Mouse (Mus musculus): Measurements from ENCODE around the gene Gm17604. TPM values are rescaled to one million over a fixed set of nuclear protein-coding genes. Genes with fewer than 3 reads are reported as not detected.

Gene Gm17604
- not detected in 2 replicates for polyA plus RNA-seq (2014; fragmentation: Nextera tagmentation; extraction: Ambion mirVana)

- Histone ChIP-seq H3K9ac (replicated peaks; ENCODE audit: low read depth, low read length) (no peak within 1 kb of the TSS), H3K4me2 (replicated peaks; ENCODE audit: low read depth, low read length) (no peak within 1 kb of the TSS), H3K27me3 (ENCODE audit: control insufficient read depth, insufficient read depth, low read length) (no peaks in the 10 kb centered on the region), H3K4me1 (ENCODE audit: control insufficient read depth, insufficient read depth, low read length) (no peaks in the 10 kb centered on the region), H3K4me3 (ENCODE audit: low read depth, low read length) (no peak within 1 kb of the TSS), H3K9me3 (ENCODE audit: control insufficient read depth, low read depth, low read length) (no peaks in the 10 kb centered on the region), H3K36me3 (ENCODE audit: control insufficient read depth, insufficient read depth, low read length) (no peaks in the 10 kb centered on the region), H3K27ac (ENCODE audit: low read length) (no peak within 1 kb of the TSS)
- ATAC-seq (ENCODE audit: insufficient number of reproducible peaks, insufficient read depth, low FRiP score, low read depth): no peak
These were observed at the start of gene Gm17604 for GRCm38 (mm10) chrX:165004779-165005324. Gene Gm17604, minus strand, starts transcription at chrX:165004829.

GRCm38 (mm10) chrX:165049929-165050328 is 45.3 kb upstream of the Gm17604 start:
- no peaks in the 10 kb centered on the region for H3K36me3 ChIP-seq (ENCODE audit: control insufficient read depth, insufficient read depth, low read length)
- H3K27me3 ChIP-seq (ENCODE audit: control insufficient read depth, insufficient read depth, low read length): no peaks in the 10 kb centered on the region
- H3K4me3 ChIP-seq (ENCODE audit: low read depth, low read length): no peak overlapping the region
- WGBS: 85% methylated on average over 1 of the region's 1 CpGs
- no peak overlapping the region for H3K27ac ChIP-seq (ENCODE audit: low read length)
- no peaks in the 10 kb centered on the region for H3K9me3 ChIP-seq (ENCODE audit: control insufficient read depth, low read depth, low read length)
- H3K4me1 ChIP-seq (ENCODE audit: control insufficient read depth, insufficient read depth, low read length): no peaks in the 10 kb centered on the region
- no peak overlapping the region for H3K9ac ChIP-seq (replicated peaks; ENCODE audit: low read depth, low read length)
- no peak for ATAC-seq (ENCODE audit: insufficient number of reproducible peaks, insufficient read depth, low FRiP score, low read depth)
- no peak overlapping the region for H3K4me2 ChIP-seq (replicated peaks; ENCODE audit: low read depth, low read length)

GRCm38 (mm10) chrX:165003141-165003540 is 1.5 kb downstream of the Gm17604 start:
- WGBS: 37% methylated on average over 4 of the region's 4 CpGs
- Histone ChIP-seq H3K9ac (replicated peaks; ENCODE audit: low read depth, low read length) (no peak overlapping the region), H3K27me3 (ENCODE audit: control insufficient read depth, insufficient read depth, low read length) (no peaks in the 10 kb centered on the region), H3K4me2 (replicated peaks; ENCODE audit: low read depth, low read length) (no peak overlapping the region), H3K9me3 (ENCODE audit: control insufficient read depth, low read depth, low read length) (no peaks in the 10 kb centered on the region), H3K4me1 (ENCODE audit: control insufficient read depth, insufficient read depth, low read length) (no peaks in the 10 kb centered on the region), H3K36me3 (ENCODE audit: control insufficient read depth, insufficient read depth, low read length) (no peaks in the 10 kb centered on the region), H3K27ac (ENCODE audit: low read length) (no peak overlapping the region), H3K4me3 (ENCODE audit: low read depth, low read length) (no peak overlapping the region)
- ATAC-seq (ENCODE audit: insufficient number of reproducible peaks, insufficient read depth, low FRiP score, low read depth): no peak

GRCm38 (mm10) chrX:164980193-164980775 is 24.3 kb downstream of the Gm17604 start, which contains the start of the genes Mospd2 and Fancb:
Gene Mospd2, minus strand, starts transcription at chrX:164980375.
Gene Fancb, plus strand, starts transcription at chrX:164980592.
- no peaks in the 10 kb centered on the region for H3K9me3 ChIP-seq (ENCODE audit: control insufficient read depth, low read depth, low read length)
- peak; percentile 99 for ATAC-seq (ENCODE audit: insufficient number of reproducible peaks, insufficient read depth, low FRiP score, low read depth)
- no peaks in the 10 kb centered on the region for H3K36me3 ChIP-seq (ENCODE audit: control insufficient read depth, insufficient read depth, low read length)
- peak within 1 kb of the TSS; percentile 42 for H3K4me2 ChIP-seq (replicated peaks; ENCODE audit: low read depth, low read length)
- 20% methylated on average over 26 of the region's 26 CpGs for WGBS
- H3K4me1 ChIP-seq (ENCODE audit: control insufficient read depth, insufficient read depth, low read length): no peaks in the 10 kb centered on the region
- peak within 1 kb of the TSS; percentile 44; the same call in 1 of the 2 replicates for H3K27ac ChIP-seq (ENCODE audit: low read length)
- H3K9ac ChIP-seq (replicated peaks; ENCODE audit: low read depth, low read length): peak within 1 kb of the TSS; percentile 31; the same call in 1 of the 2 replicates
- H3K4me3 ChIP-seq (ENCODE audit: low read depth, low read length): peak within 1 kb of the TSS; percentile 35
- no peaks in the 10 kb centered on the region for H3K27me3 ChIP-seq (ENCODE audit: control insufficient read depth, insufficient read depth, low read length)

- WGBS: 94% methylated on average over 2 of the region's 2 CpGs
- no peak for ATAC-seq (ENCODE audit: insufficient number of reproducible peaks, insufficient read depth, low FRiP score, low read depth)
- Histone ChIP-seq H3K27me3 (ENCODE audit: control insufficient read depth, insufficient read depth, low read length) (no peaks in the 10 kb centered on the region), H3K9me3 (ENCODE audit: control insufficient read depth, low read depth, low read length) (no peaks in the 10 kb centered on the region), H3K4me3 (ENCODE audit: low read depth, low read length) (peak overlapping the region; percentile 35; the same call in 1 of the 2 replicates), H3K9ac (replicated peaks; ENCODE audit: low read depth, low read length) (no peak overlapping the region), H3K27ac (ENCODE audit: low read length) (no peak overlapping the region), H3K36me3 (ENCODE audit: control insufficient read depth, insufficient read depth, low read length) (no peaks in the 10 kb centered on the region), H3K4me2 (replicated peaks; ENCODE audit: low read depth, low read length) (peak overlapping the region; percentile 39), H3K4me1 (ENCODE audit: control insufficient read depth, insufficient read depth, low read length) (no peaks in the 10 kb centered on the region)
These were observed 25.8 kb downstream of the Gm17604 start for GRCm38 (mm10) chrX:164978866-164979265.

GRCm38 (mm10) chrX:164971206-164971605 is 33.4 kb downstream of the Gm17604 start:
- WGBS: 69% methylated on average over 3 of the region's 3 CpGs
- Histone ChIP-seq H3K9me3 (ENCODE audit: control insufficient read depth, low read depth, low read length) (no peaks in the 10 kb centered on the region), H3K4me3 (ENCODE audit: low read depth, low read length) (no peak overlapping the region), H3K4me2 (replicated peaks; ENCODE audit: low read depth, low read length) (no peak overlapping the region), H3K4me1 (ENCODE audit: control insufficient read depth, insufficient read depth, low read length) (no peaks in the 10 kb centered on the region), H3K27ac (ENCODE audit: low read length) (no peak overlapping the region), H3K36me3 (ENCODE audit: control insufficient read depth, insufficient read depth, low read length) (no peaks in the 10 kb centered on the region), H3K9ac (replicated peaks; ENCODE audit: low read depth, low read length) (no peak overlapping the region), H3K27me3 (ENCODE audit: control insufficient read depth, insufficient read depth, low read length) (no peaks in the 10 kb centered on the region)
- peak; percentile 28; the same call in 1 of the 2 replicates for ATAC-seq (ENCODE audit: insufficient number of reproducible peaks, insufficient read depth, low FRiP score, low read depth)

- Histone ChIP-seq H3K9me3 (ENCODE audit: control insufficient read depth, low read depth, low read length) (no peaks in the 10 kb centered on the region), H3K4me1 (ENCODE audit: control insufficient read depth, insufficient read depth, low read length) (no peaks in the 10 kb centered on the region), H3K4me3 (ENCODE audit: low read depth, low read length) (no peak overlapping the region), H3K36me3 (ENCODE audit: control insufficient read depth, insufficient read depth, low read length) (no peaks in the 10 kb centered on the region), H3K27me3 (ENCODE audit: control insufficient read depth, insufficient read depth, low read length) (no peaks in the 10 kb centered on the region), H3K9ac (replicated peaks; ENCODE audit: low read depth, low read length) (no peak overlapping the region), H3K27ac (ENCODE audit: low read length) (no peak overlapping the region), H3K4me2 (replicated peaks; ENCODE audit: low read depth, low read length) (no peak overlapping the region)
- WGBS: 78% methylated on average over 3 of the region's 3 CpGs
- no peak for ATAC-seq (ENCODE audit: insufficient number of reproducible peaks, insufficient read depth, low FRiP score, low read depth)
These were observed 38.7 kb downstream of the Gm17604 start for GRCm38 (mm10) chrX:164965750-164966448.

Data from stomach, embryonic 14.5 days (tissue).